Mouse (Mus musculus): ENCODE data around the gene Cyp4b1. TPM values are rescaled to one million over a fixed set of nuclear protein-coding genes. Genes with fewer than 3 reads are reported as not detected.
"Not testable (repeated sequence)": the region's sequence is repeated elsewhere in the genome, so short reads cannot be mapped to it uniquely, and the experiment has no call there.

Cyp4b1 gene
- 171 and 174 TPM in 2 replicates for polyA plus RNA-seq (2015; fragmentation: Nextera tagmentation; extraction: Ambion mirVana)

- peak; percentile 89 for DNase-seq (ENCODE audit: low spot score)
- Histone ChIP-seq H3K4me2 (replicated peaks; ENCODE audit: low read depth, low read length) (peak within 1 kb of the TSS; percentile 32), H3K9ac (replicated peaks; ENCODE audit: low read depth) (no peak within 1 kb of the TSS), H3K27ac (ENCODE audit: low read length) (no peak within 1 kb of the TSS), H3K4me1 (ENCODE audit: insufficient read depth, low read depth, low read length) (peaks cover 3% of the 10 kb centered on the region; the same call in 1 of the 2 replicates), H3K36me3 (ENCODE audit: insufficient read depth, low read length) (no peaks in the 10 kb centered on the region), H3K4me3 (ENCODE audit: low read depth, low read length) (peak within 1 kb of the TSS; percentile 17; the same call in 1 of the 2 replicates), H3K9me3 (ENCODE audit: low read length) (no peaks in the 10 kb centered on the region), H3K27me3 (replicated peaks; ENCODE audit: insufficient read depth, low read length) (no peaks in the 10 kb centered on the region)
- TF ChIP-seq CTCF (IDR thresholded peaks at IDR 0.05) (no peak), EP300 (IDR thresholded peaks at IDR 0.05) (no peak; the same call in 1 of the 2 replicates)
- peak; percentile 63 for ATAC-seq
- 47% methylated on average over 9 of the region's 9 CpGs for WGBS
Measured at GRCm38 (mm10) chr4:115647580-115647979, at the start of gene Cyp4b1. Gene Cyp4b1, minus strand, starts transcription at chr4:115647723.

GRCm38 (mm10) chr4:115686299-115686698 is 38.8 kb upstream of the Cyp4b1 start:
- whole genome bisulfite sequencing, result 60% methylated on average over 4 of the region's 4 CpGs

DNA sequence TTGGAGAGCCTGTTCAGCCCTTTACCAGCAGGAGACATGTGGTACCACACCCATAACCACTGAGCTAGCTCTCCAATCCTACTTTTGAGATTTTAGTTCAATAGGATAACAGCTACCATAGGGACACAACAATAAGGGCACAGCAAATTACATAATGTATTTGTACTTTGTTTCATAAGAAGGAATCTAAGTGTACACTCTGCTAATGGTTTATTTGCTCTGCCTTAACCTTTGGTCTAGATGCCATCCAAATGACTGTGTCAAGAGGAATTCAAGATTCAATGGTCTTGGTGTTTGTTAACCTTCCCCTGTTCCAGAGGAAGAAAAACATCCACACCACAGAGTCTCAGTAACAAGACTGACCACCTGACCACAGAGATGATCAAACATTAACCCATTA is 11.7 kb upstream of the Cyp4b1 start:
- no peak overlapping the region for H3K27ac ChIP-seq (ENCODE audit: low read length)
- H3K4me1 ChIP-seq (ENCODE audit: insufficient read depth, low read depth, low read length), result no peaks in the 10 kb centered on the region
- no peak overlapping the region for H3K4me2 ChIP-seq (replicated peaks; ENCODE audit: low read depth, low read length)
- no peaks in the 10 kb centered on the region for H3K36me3 ChIP-seq (ENCODE audit: insufficient read depth, low read length)
- TF ChIP-seq CTCF (IDR thresholded peaks at IDR 0.05) (no peak), EP300 (IDR thresholded peaks at IDR 0.05) (peak; percentile 76)
- DNase-seq (ENCODE audit: low spot score), result peak; percentile 64
- ATAC-seq, result peak; percentile 87
- no peak overlapping the region for H3K4me3 ChIP-seq (ENCODE audit: low read depth, low read length)
- no peak overlapping the region for H3K9ac ChIP-seq (replicated peaks; ENCODE audit: low read depth)
- H3K27me3 ChIP-seq (replicated peaks; ENCODE audit: insufficient read depth, low read length), result no peaks in the 10 kb centered on the region
- H3K9me3 ChIP-seq (ENCODE audit: low read length), result no peaks in the 10 kb centered on the region

More at GRCm38 (mm10) chr4:115686299-115686698, 38.8 kb upstream of the Cyp4b1 start:
- Histone ChIP-seq H3K4me3 (ENCODE audit: low read depth, low read length) (no peak overlapping the region), H3K4me2 (replicated peaks; ENCODE audit: low read depth, low read length) (no peak overlapping the region), H3K36me3 (ENCODE audit: insufficient read depth, low read length) (no peaks in the 10 kb centered on the region), H3K4me1 (ENCODE audit: insufficient read depth, low read depth, low read length) (no peaks in the 10 kb centered on the region), H3K9ac (replicated peaks; ENCODE audit: low read depth) (no peak overlapping the region), H3K9me3 (ENCODE audit: low read length) (no peaks in the 10 kb centered on the region), H3K27ac (ENCODE audit: low read length) (no peak overlapping the region), H3K27me3 (replicated peaks; ENCODE audit: insufficient read depth, low read length) (no peaks in the 10 kb centered on the region)
- ATAC-seq, result no peak
- no peak for DNase-seq (ENCODE audit: low spot score)
- TF ChIP-seq EP300 (IDR thresholded peaks at IDR 0.05), result no peak

- Histone ChIP-seq H3K36me3 (ENCODE audit: insufficient read depth, low read length) (no peaks in the 10 kb centered on the region), H3K9ac (replicated peaks; ENCODE audit: low read depth) (no peak overlapping the region), H3K27me3 (replicated peaks; ENCODE audit: insufficient read depth, low read length) (no peaks in the 10 kb centered on the region), H3K9me3 (ENCODE audit: low read length) (no peaks in the 10 kb centered on the region), H3K4me2 (replicated peaks; ENCODE audit: low read depth, low read length) (no peak overlapping the region), H3K27ac (ENCODE audit: low read length) (no peak overlapping the region), H3K4me3 (ENCODE audit: low read depth, low read length) (no peak overlapping the region), H3K4me1 (ENCODE audit: insufficient read depth, low read depth, low read length) (no peaks in the 10 kb centered on the region)
- no peak for TF ChIP-seq CTCF (IDR thresholded peaks at IDR 0.05)
- no peak for TF ChIP-seq EP300 (IDR thresholded peaks at IDR 0.05)
- DNase-seq (ENCODE audit: low spot score) (no peak), ATAC-seq (no peak)
Measured at GRCm38 (mm10) chr4:115657867-115658249, 10.3 kb upstream of the Cyp4b1 start.

DNA sequence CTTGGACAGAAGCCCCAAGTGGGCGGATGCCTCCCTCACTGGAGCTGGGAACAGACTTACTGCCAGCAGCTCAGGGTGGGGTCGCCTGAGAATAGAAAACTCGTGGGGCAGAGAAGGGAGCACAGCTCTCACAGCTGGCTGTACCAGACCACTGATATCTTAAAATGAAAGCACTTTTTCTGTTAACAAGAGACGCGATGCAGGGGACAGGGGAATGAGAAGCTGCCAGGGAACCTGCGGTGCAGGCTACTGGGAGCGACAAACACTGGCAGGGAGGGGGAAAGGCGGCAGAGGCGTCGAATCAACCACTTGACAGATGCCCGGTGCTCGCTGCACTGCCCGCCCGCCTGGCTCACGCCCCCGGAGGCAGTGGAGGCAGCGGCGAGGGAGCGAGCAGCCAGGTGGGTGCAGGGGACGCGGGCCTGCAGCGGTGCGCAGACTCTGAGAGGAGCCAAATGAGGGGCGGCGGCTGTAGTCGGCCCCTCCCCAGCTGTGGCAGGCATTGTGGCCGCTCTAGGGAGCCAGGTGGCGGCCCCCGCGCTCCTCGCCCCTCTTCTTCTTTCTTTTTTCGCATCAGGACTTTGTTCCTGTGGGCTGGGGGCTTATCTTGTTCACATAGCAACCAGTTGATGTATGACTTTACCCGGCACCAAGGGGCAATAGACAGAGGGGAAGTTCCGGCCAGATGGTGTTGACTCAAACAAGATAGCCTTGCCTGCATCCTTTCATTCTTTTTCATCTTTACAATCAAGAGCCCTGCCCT is 9.8 kb upstream of the Cyp4b1 start:
- Histone ChIP-seq H3K4me1 (ENCODE audit: insufficient read depth, low read depth, low read length) (no peaks in the 10 kb centered on the region), H3K4me3 (ENCODE audit: low read depth, low read length) (peak overlapping the region; percentile 35), H3K4me2 (replicated peaks; ENCODE audit: low read depth, low read length) (peak overlapping the region; percentile 70), H3K36me3 (ENCODE audit: insufficient read depth, low read length) (no peaks in the 10 kb centered on the region), H3K27ac (ENCODE audit: low read length) (0 out of 2 replicates have a peak overlapping the region, but pooled peaks have one; percentile 14), H3K9me3 (ENCODE audit: low read length) (no peaks in the 10 kb centered on the region), H3K9ac (replicated peaks; ENCODE audit: low read depth) (no peak overlapping the region; the same call in 1 of the 2 replicates), H3K27me3 (replicated peaks; ENCODE audit: insufficient read depth, low read length) (no peaks in the 10 kb centered on the region)
- ATAC-seq, result peak; percentile 75
- peak; percentile 26 for DNase-seq (ENCODE audit: low spot score)
- WGBS, result under 1% methylated on average over 29 of the region's 34 CpGs
- TF ChIP-seq CTCF (IDR thresholded peaks at IDR 0.05) (peak; percentile 4; the same call in 1 of the 2 replicates), EP300 (IDR thresholded peaks at IDR 0.05) (no peak)

DNA sequence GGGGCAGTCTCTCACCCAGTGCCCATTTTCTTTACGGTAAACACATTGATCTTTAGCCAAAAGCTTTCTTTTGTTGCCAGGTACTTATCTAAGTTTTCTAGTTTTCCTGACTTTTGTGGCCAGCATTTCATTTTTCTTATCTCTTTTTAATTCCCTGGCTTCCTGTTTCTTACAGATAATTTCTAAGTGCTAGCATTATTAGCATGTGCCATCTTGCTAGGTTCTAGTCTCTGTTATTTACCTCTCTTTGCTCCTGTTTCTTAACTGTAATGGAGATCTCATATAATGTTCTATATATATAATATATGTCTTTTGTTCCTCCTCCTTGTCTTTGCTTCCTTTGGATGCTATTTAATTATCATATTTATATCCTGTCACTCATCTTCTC is 9.0 kb upstream of the Cyp4b1 start:
- DNase-seq (ENCODE audit: low spot score); H3K27ac ChIP-seq (ENCODE audit: low read length); H3K9ac ChIP-seq (replicated peaks; ENCODE audit: low read depth); H3K36me3 ChIP-seq (ENCODE audit: insufficient read depth, low read length); H3K27me3 ChIP-seq (replicated peaks; ENCODE audit: insufficient read depth, low read length); H3K4me2 ChIP-seq (replicated peaks; ENCODE audit: low read depth, low read length); H3K4me1 ChIP-seq (ENCODE audit: insufficient read depth, low read depth, low read length); H3K4me3 ChIP-seq (ENCODE audit: low read depth, low read length); H3K9me3 ChIP-seq (ENCODE audit: low read length); ATAC-seq: not testable (repeated sequence)
- WGBS, result 81% methylated on average over 1 of the region's 1 CpGs

- not testable (repeated sequence) for H3K27ac ChIP-seq (ENCODE audit: low read length); H3K9me3 ChIP-seq (ENCODE audit: low read length); H3K27me3 ChIP-seq (replicated peaks; ENCODE audit: insufficient read depth, low read length); H3K4me3 ChIP-seq (ENCODE audit: low read depth, low read length); ATAC-seq; H3K4me2 ChIP-seq (replicated peaks; ENCODE audit: low read depth, low read length); H3K9ac ChIP-seq (replicated peaks; ENCODE audit: low read depth); H3K4me1 ChIP-seq (ENCODE audit: insufficient read depth, low read depth, low read length); H3K36me3 ChIP-seq (ENCODE audit: insufficient read depth, low read length); DNase-seq (ENCODE audit: low spot score)
- 73% methylated on average over 7 of the region's 7 CpGs for WGBS
Measured at GRCm38 (mm10) chr4:115655841-115656534, 8.5 kb upstream of the Cyp4b1 start.

Data from lung, postnatal 0 days (tissue).